10 mouse cellular contexts compared by ENCODE assay signal in genomic region chr8:83737346-83737745, GRCm38 (mm10). TPM values are rescaled to one million over a fixed set of nuclear protein-coding genes. Genes with fewer than 3 reads are reported as not detected.
DNase-seq lines count a peak whose midpoint lies in the region; ATAC-seq and TF ChIP-seq lines count a peak whose summit lies in the region.
"Had no signal": no experiment of that assay in that cellular context is flagged by ENCODE, and none has a peak within 500 bp of the region (broad histone marks: within the 10 kb centered on the region; RNA-seq: fewer than 3 reads in every experiment).

No protein-coding gene starts in this region.

- no peak overlapping the region for H3K27ac ChIP-seq in kidney, adult 2 months (ENCODE audit: insufficient read depth, low read depth, low read length)
- peak overlapping the region; percentile 80 for H3K27ac ChIP-seq in thymus, adult 2 months (ENCODE audit: control insufficient read depth, insufficient read depth, low read length)
- H3K27ac ChIP-seq: forebrain, embryonic 12.5 days; hindbrain, embryonic 12.5 days had no signal

- TF ChIP-seq POLR2A in kidney, adult 2 months (IDR thresholded peaks at IDR 0.05; ENCODE audit: low read depth, low read length): no peak
- no peak for TF ChIP-seq POLR2A in thymus, adult 2 months (IDR thresholded peaks at IDR 0.05; ENCODE audit: control insufficient read depth, extremely low read depth, insufficient read depth, low read length, poor library complexity)

- no peaks in the 10 kb centered on the region for H3K27me3 ChIP-seq in kidney, adult 2 months (replicated peaks; ENCODE audit: control insufficient read depth, insufficient read depth, low read length)
- no peaks in the 10 kb centered on the region for H3K27me3 ChIP-seq in thymus, adult 2 months (ENCODE audit: control insufficient read depth, insufficient read depth, low read length)

- ATAC-seq in monocyte, adult 5-6 weeks (replicated peaks; ENCODE audit: insufficient number of reproducible peaks, low FRiP score, low TSS enrichment, poor library complexity, severe bottlenecking): no peak

- DNase-seq in kidney, adult 2 months: no peak
- no peak for DNase-seq in kidney, adult 18-20 months
- DNase-seq in thymus, adult 2 months: no peak
- no peak for DNase-seq in thymus, postnatal 10 days (ENCODE audit: low spot score in 2 of 2)
- DNase-seq in induced T-regulatory cell, adult 2 months (ENCODE audit: low read depth): peak; percentile 58
- no peak for DNase-seq in adrenal gland, postnatal 4 days (ENCODE audit: low spot score in 2 of 2)
- DNase-seq: cerebellum, adult 9-10 months had no signal

- TF ChIP-seq CTCF in kidney, adult 2 months (conservative IDR thresholded peaks at IDR 0.05; ENCODE audit: insufficient read depth, insufficient read length, low read depth, low read length): 0 out of 2 replicates have a peak, but pooled peaks have one; percentile 5
- TF ChIP-seq CTCF in thymus, adult 2 months (IDR thresholded peaks at IDR 0.05; ENCODE audit: borderline replicate concordance, control insufficient read depth, extremely low read depth, insufficient read depth, low read length, poor library complexity): no peak

- WGBS in kidney, adult 2 months: 89% methylated on average over 4 of the region's 4 CpGs
- 94% methylated on average over 4 of the region's 4 CpGs for WGBS in thymus, adult 2 months

- peaks cover 6% of the 10 kb centered on the region; the same call in 1 of the 2 replicates for H3K4me1 ChIP-seq in kidney, adult 2 months (ENCODE audit: control insufficient read depth, insufficient read depth, low read length)
- H3K4me1 ChIP-seq in thymus, adult 2 months (replicated peaks; ENCODE audit: control insufficient read depth, insufficient read depth, low read length): peaks cover 52% of the 10 kb centered on the region

- no peaks in the 10 kb centered on the region for H3K36me3 ChIP-seq in kidney, adult 2 months (ENCODE audit: control insufficient read depth, insufficient read depth, low read length)
- H3K36me3 ChIP-seq in thymus, adult 2 months (ENCODE audit: control insufficient read depth, insufficient read depth, low read length): peaks cover 14% of the 10 kb centered on the region
- H3K36me3 ChIP-seq: forebrain, embryonic 12.5 days; hindbrain, embryonic 12.5 days had no signal

- H3K4me3 ChIP-seq in kidney, adult 2 months (ENCODE audit: insufficient read depth, low read depth, low read length): no peak overlapping the region
- H3K4me3 ChIP-seq in thymus, adult 2 months (ENCODE audit: control insufficient read depth, insufficient read depth, low read length): no peak overlapping the region
- H3K4me3 ChIP-seq: forebrain, embryonic 12.5 days; hindbrain, embryonic 12.5 days had no signal

RNA-seq across cellular contexts. Expression of gene Adgre5, which starts 3.8 kb away (rescaled TPM):
- 45.1 and 46.6 TPM in 2 replicates for polyA plus RNA-seq in kidney, adult 2 months (2012; rRNA removed)
- polyA plus RNA-seq in thymus, adult 2 months (2012; rRNA removed): 190 and 193 TPM in 2 replicates
- 1,127 to 1,315 TPM (median 1,167 TPM) in 3 replicates for total RNA-seq in monocyte, adult 5-6 weeks (2017)
- 10 to 100 TPM; 48.6 to 49.8 TPM for total RNA-seq in adrenal gland, postnatal 4 days (2021)

RNA-seq across cellular contexts. Expression of gene Ddx39, which starts 22.4 kb away (rescaled TPM):
- polyA plus RNA-seq in kidney, adult 2 months (2012; rRNA removed): 25.1 and 28.7 TPM in 2 replicates
- polyA plus RNA-seq in thymus, adult 2 months (2012; rRNA removed): 157 and 171 TPM in 2 replicates
- total RNA-seq in monocyte, adult 5-6 weeks (2017): 51.8 to 77.1 TPM (median 60.3 TPM) in 3 replicates
- 10 to 100 TPM; 41.5 to 42.2 TPM for total RNA-seq in adrenal gland, postnatal 4 days (2021)

RNA-seq across cellular contexts. Expression of gene Pkn1, which starts 38.4 kb away (rescaled TPM):
- 81.9 and 98.1 TPM in 2 replicates for polyA plus RNA-seq in kidney, adult 2 months (2012; rRNA removed)
- 321 and 324 TPM in 2 replicates for polyA plus RNA-seq in thymus, adult 2 months (2012; rRNA removed)
- total RNA-seq in monocyte, adult 5-6 weeks (2017): 159 to 217 TPM (median 178 TPM) in 3 replicates
- 100 to 1,000 TPM; 115 to 120 TPM for total RNA-seq in adrenal gland, postnatal 4 days (2021)

Comparison
In these comparisons a context has a peak if more than half of its experiments do, and no peak if none do; other contexts are left out.
1. RNA of gene Adgre5, which starts 3.8 kb away (total RNA-seq): 1,127 to 1,315 TPM in monocyte, adult 5-6 weeks; 48.6 to 49.8 TPM in adrenal gland, postnatal 4 days; every median in the first group is over 10 times any median in the second.